Mouse (Mus musculus): ENCODE measurements around the gene Vgll4. TPM values are rescaled to one million over a fixed set of nuclear protein-coding genes. Genes with fewer than 3 reads are reported as not detected.
A peak's percentile ranks its signal among the peaks of the same experiment; 100 is the strongest.

The Vgll4 gene
- polyA plus RNA-seq, 1 experiment from 2014 or later, result 37.9 TPM

- Histone ChIP-seq H3K4me1 (replicated peaks; ENCODE audit: control insufficient read depth, insufficient read depth, low read length) (peaks cover 6% of the 10 kb centered on the region; the same call in 1 of the 2 replicates), H3K27ac (no peak overlapping the region), H3K9ac (no peak overlapping the region), H3K27me3 (ENCODE audit: control insufficient read depth, insufficient read depth, low read length) (no peaks in the 10 kb centered on the region), H3K4me3 (replicated peaks; ENCODE audit: low read length) (no peak overlapping the region), H3K9me3 (ENCODE audit: control insufficient read depth, low read length) (no peaks in the 10 kb centered on the region), H3K4me2 (replicated peaks) (no peak overlapping the region), H3K36me3 (replicated peaks; ENCODE audit: control insufficient read depth, insufficient read depth) (no peaks in the 10 kb centered on the region)
- ATAC-seq (ENCODE audit: low FRiP score), result no peak
- no peak for DNase-seq (ENCODE audit: low spot score)
- 80% methylated on average over 12 of the region's 12 CpGs for WGBS
Measured at GRCm38 (mm10) chr6:114957756-114958155, 12.0 kb downstream of the Vgll4 start.

GRCm38 (mm10) chr6:114954496-114954895 lies 15.3 kb downstream of the Vgll4 start:
- no peak overlapping the region for H3K4me2 ChIP-seq (replicated peaks)
- DNase-seq (ENCODE audit: low spot score) (no peak), ATAC-seq (ENCODE audit: low FRiP score) (no peak)
- H3K4me1 ChIP-seq (replicated peaks; ENCODE audit: control insufficient read depth, insufficient read depth, low read length), result peaks cover 12% of the 10 kb centered on the region
- H3K27me3 ChIP-seq (ENCODE audit: control insufficient read depth, insufficient read depth, low read length), result no peaks in the 10 kb centered on the region
- no peak overlapping the region for H3K27ac ChIP-seq
- H3K9ac ChIP-seq, result no peak overlapping the region
- H3K9me3 ChIP-seq (ENCODE audit: control insufficient read depth, low read length), result no peaks in the 10 kb centered on the region
- 90% methylated on average over 5 of the region's 5 CpGs for WGBS
- H3K4me3 ChIP-seq (replicated peaks; ENCODE audit: low read length), result no peak overlapping the region
- no peaks in the 10 kb centered on the region for H3K36me3 ChIP-seq (replicated peaks; ENCODE audit: control insufficient read depth, insufficient read depth)

- 93% methylated on average over 5 of the region's 5 CpGs for WGBS
- no peak for ATAC-seq (ENCODE audit: low FRiP score)
- DNase-seq (ENCODE audit: low spot score), result no peak
Measured at GRCm38 (mm10) chr6:114953601-114954000, 16.2 kb downstream of the Vgll4 start.

GRCm38 (mm10) chr6:114952356-114952755 lies 17.4 kb downstream of the Vgll4 start:
- no peak for ATAC-seq (ENCODE audit: low FRiP score)
- Histone ChIP-seq H3K4me2 (replicated peaks) (no peak overlapping the region), H3K4me3 (replicated peaks; ENCODE audit: low read length) (no peak overlapping the region), H3K36me3 (replicated peaks; ENCODE audit: control insufficient read depth, insufficient read depth) (no peaks in the 10 kb centered on the region), H3K4me1 (replicated peaks; ENCODE audit: control insufficient read depth, insufficient read depth, low read length) (peaks cover 12% of the 10 kb centered on the region), H3K27ac (peak overlapping the region; percentile 66), H3K9ac (no peak overlapping the region), H3K27me3 (ENCODE audit: control insufficient read depth, insufficient read depth, low read length) (no peaks in the 10 kb centered on the region), H3K9me3 (ENCODE audit: control insufficient read depth, low read length) (no peaks in the 10 kb centered on the region)
- DNase-seq (ENCODE audit: low spot score), result no peak
- WGBS, result 27% methylated on average over 5 of the region's 5 CpGs

More at GRCm38 (mm10) chr6:114953601-114954000, 16.2 kb downstream of the Vgll4 start:
- Histone ChIP-seq H3K27me3 (ENCODE audit: control insufficient read depth, insufficient read depth, low read length) (no peaks in the 10 kb centered on the region), H3K9me3 (ENCODE audit: control insufficient read depth, low read length) (no peaks in the 10 kb centered on the region), H3K4me1 (replicated peaks; ENCODE audit: control insufficient read depth, insufficient read depth, low read length) (peaks cover 12% of the 10 kb centered on the region), H3K9ac (no peak overlapping the region), H3K36me3 (replicated peaks; ENCODE audit: control insufficient read depth, insufficient read depth) (no peaks in the 10 kb centered on the region), H3K4me3 (replicated peaks; ENCODE audit: low read length) (no peak overlapping the region), H3K27ac (no peak overlapping the region), H3K4me2 (replicated peaks) (no peak overlapping the region)

GRCm38 (mm10) chr6:114944456-114945438 lies 25.0 kb downstream of the Vgll4 start:
- no peak for DNase-seq (ENCODE audit: low spot score)
- WGBS, result 90% methylated on average over 14 of the region's 14 CpGs
- H3K9ac ChIP-seq, result no peak overlapping the region
- H3K36me3 ChIP-seq (replicated peaks; ENCODE audit: control insufficient read depth, insufficient read depth), result no peaks in the 10 kb centered on the region
- no peak overlapping the region for H3K4me3 ChIP-seq (replicated peaks; ENCODE audit: low read length)
- ATAC-seq (ENCODE audit: low FRiP score), result no peak
- no peaks in the 10 kb centered on the region for H3K9me3 ChIP-seq (ENCODE audit: control insufficient read depth, low read length)
- no peak overlapping the region for H3K27ac ChIP-seq
- H3K4me2 ChIP-seq (replicated peaks), result no peak overlapping the region
- no peaks in the 10 kb centered on the region for H3K27me3 ChIP-seq (ENCODE audit: control insufficient read depth, insufficient read depth, low read length)
- H3K4me1 ChIP-seq (replicated peaks; ENCODE audit: control insufficient read depth, insufficient read depth, low read length), result no peaks in the 10 kb centered on the region

GRCm38 (mm10) chr6:114941201-114941849 lies 28.5 kb downstream of the Vgll4 start:
- no peaks in the 10 kb centered on the region for H3K27me3 ChIP-seq (ENCODE audit: control insufficient read depth, insufficient read depth, low read length)
- no peak overlapping the region for H3K4me2 ChIP-seq (replicated peaks)
- H3K9me3 ChIP-seq (ENCODE audit: control insufficient read depth, low read length), result no peaks in the 10 kb centered on the region
- H3K4me1 ChIP-seq (replicated peaks; ENCODE audit: control insufficient read depth, insufficient read depth, low read length), result no peaks in the 10 kb centered on the region
- DNase-seq (ENCODE audit: low spot score), result no peak
- H3K4me3 ChIP-seq (replicated peaks; ENCODE audit: low read length), result no peak overlapping the region
- WGBS, result 79% methylated on average over 8 of the region's 8 CpGs
- no peak overlapping the region for H3K9ac ChIP-seq
- no peak for ATAC-seq (ENCODE audit: low FRiP score)
- no peak overlapping the region for H3K27ac ChIP-seq
- H3K36me3 ChIP-seq (replicated peaks; ENCODE audit: control insufficient read depth, insufficient read depth), result no peaks in the 10 kb centered on the region

- H3K27me3 ChIP-seq (ENCODE audit: control insufficient read depth, insufficient read depth, low read length), result no peaks in the 10 kb centered on the region
- no peak overlapping the region for H3K27ac ChIP-seq
- WGBS, result 84% methylated on average over 2 of the region's 2 CpGs
- DNase-seq (ENCODE audit: low spot score) (no peak), ATAC-seq (ENCODE audit: low FRiP score) (no peak)
- no peak overlapping the region for H3K4me3 ChIP-seq (replicated peaks; ENCODE audit: low read length)
- no peaks in the 10 kb centered on the region for H3K36me3 ChIP-seq (replicated peaks; ENCODE audit: control insufficient read depth, insufficient read depth)
- H3K4me1 ChIP-seq (replicated peaks; ENCODE audit: control insufficient read depth, insufficient read depth, low read length), result no peaks in the 10 kb centered on the region
- no peak overlapping the region for H3K4me2 ChIP-seq (replicated peaks)
- no peaks in the 10 kb centered on the region for H3K9me3 ChIP-seq (ENCODE audit: control insufficient read depth, low read length)
- H3K9ac ChIP-seq, result no peak overlapping the region
Measured at GRCm38 (mm10) chr6:114939666-114940065, 30.1 kb downstream of the Vgll4 start.

GRCm38 (mm10) chr6:114936941-114937313 lies 32.9 kb downstream of the Vgll4 start:
- no peak overlapping the region for H3K27ac ChIP-seq
- no peaks in the 10 kb centered on the region for H3K9me3 ChIP-seq (ENCODE audit: control insufficient read depth, low read length)
- no peak overlapping the region for H3K4me2 ChIP-seq (replicated peaks)
- H3K36me3 ChIP-seq (replicated peaks; ENCODE audit: control insufficient read depth, insufficient read depth), result no peaks in the 10 kb centered on the region
- DNase-seq (ENCODE audit: low spot score), result no peak
- ATAC-seq (ENCODE audit: low FRiP score), result no peak
- no peak overlapping the region for H3K9ac ChIP-seq
- no peak overlapping the region for H3K4me3 ChIP-seq (replicated peaks; ENCODE audit: low read length)
- no peaks in the 10 kb centered on the region for H3K27me3 ChIP-seq (ENCODE audit: control insufficient read depth, insufficient read depth, low read length)
- H3K4me1 ChIP-seq (replicated peaks; ENCODE audit: control insufficient read depth, insufficient read depth, low read length), result no peaks in the 10 kb centered on the region
- WGBS, result 82% methylated on average over 5 of the region's 5 CpGs

GRCm38 (mm10) chr6:114936297-114936940 lies 33.4 kb downstream of the Vgll4 start:
- DNase-seq (ENCODE audit: low spot score) (no peak), ATAC-seq (ENCODE audit: low FRiP score) (no peak)
- no peaks in the 10 kb centered on the region for H3K36me3 ChIP-seq (replicated peaks; ENCODE audit: control insufficient read depth, insufficient read depth)
- 86% methylated on average over 19 of the region's 19 CpGs for WGBS
- H3K4me2 ChIP-seq (replicated peaks), result no peak overlapping the region
- no peak overlapping the region for H3K27ac ChIP-seq
- H3K4me3 ChIP-seq (replicated peaks; ENCODE audit: low read length), result no peak overlapping the region
- no peak overlapping the region for H3K9ac ChIP-seq
- H3K4me1 ChIP-seq (replicated peaks; ENCODE audit: control insufficient read depth, insufficient read depth, low read length), result 0 out of 2 replicates have a peak, but pooled peaks cover 3% of the 10 kb centered on the region
- H3K9me3 ChIP-seq (ENCODE audit: control insufficient read depth, low read length), result no peaks in the 10 kb centered on the region
- H3K27me3 ChIP-seq (ENCODE audit: control insufficient read depth, insufficient read depth, low read length), result no peaks in the 10 kb centered on the region

Data from hindbrain, embryonic 14.5 days (tissue).